Mouse (Mus musculus) liver, embryonic 11.5 days (tissue): ENCODE data around the gene Acp6. TPM values are rescaled to one million over a fixed set of nuclear protein-coding genes. Genes with fewer than 3 reads are reported as not detected.

Experiments used
- ATAC-seq: fragments of 200-750 bp; cut with Nextera tagmentation; replicated peaks from 2 replicates; pipeline ENCODE4 v1.8.0; 2017; ENCODE audit warnings: moderate number of reproducible peaks, mild to moderate bottlenecking, moderate TSS enrichment, moderate library complexity; ENCODE audit not compliant: low FRiP score
- DNase-seq: peaks from one replicate; pipeline ENCODE4 v3.0.0-alpha.2; 2017; ENCODE audit warnings: low spot score
- H3K27ac ChIP-seq: fragments of 300-500 bp; sonication (generic); 2 replicates; pipeline ENCODE4 v1.5.1; 2014; ENCODE audit warnings: mild to moderate bottlenecking, low read depth, low read length, control low read depth
- H3K27me3 ChIP-seq: fragments of 300-500 bp; sonication (generic); replicated peaks from 2 replicates; pipeline ENCODE4 v1.6.1; 2014; ENCODE audit warnings: low read length, mixed read lengths; ENCODE audit not compliant: control insufficient read depth, insufficient read depth
- H3K36me3 ChIP-seq: fragments of 300-500 bp; sonication (generic); 2 replicates; pipeline ENCODE4 v1.6.1; 2014; ENCODE audit warnings: mild to moderate bottlenecking, low read length, moderate library complexity, mixed read lengths; ENCODE audit not compliant: control insufficient read depth, insufficient read depth
- H3K4me1 ChIP-seq: fragments of 300-500 bp; sonication (generic); replicated peaks from 2 replicates; pipeline ENCODE4 v1.6.1; 2014; ENCODE audit warnings: low read length, mixed read lengths; ENCODE audit not compliant: control insufficient read depth, insufficient read depth
- H3K4me2 ChIP-seq: fragments of 300-500 bp; sonication (generic); 2 replicates; pipeline ENCODE4 v1.6.1; 2014; ENCODE audit warnings: mild to moderate bottlenecking, control low read depth, moderate library complexity
- H3K4me3 ChIP-seq: fragments of 300-500 bp; sonication (generic); 2 replicates; pipeline ENCODE4 v1.5.1; 2014; ENCODE audit warnings: low read depth, low read length, control low read depth
- H3K9ac ChIP-seq: fragments of 300-500 bp; sonication (generic); 2 replicates; pipeline ENCODE4 v1.6.1; 2014; ENCODE audit warnings: low read depth, low read length, control low read depth
- H3K9me3 ChIP-seq: fragments of 300-500 bp; sonication (generic); 2 replicates; pipeline ENCODE4 v1.6.1; 2016; ENCODE audit warnings: low read length, inconsistent platforms, mixed read lengths; ENCODE audit not compliant: control insufficient read depth
- WGBS: fragments of 180-500 bp; shearing (Covaris S2); extraction: QIAGEN DNeasy Blood & Tissue Kit; methylation state at CpG from one replicate; pipeline ENCODE4 v1.1.7; 2014; 5-methylcytosine and 5-hydroxymethylcytosine counted together
- polyA plus RNA-seq: library from polyadenylated mRNA; unstranded; fragments of >200 nt; fragmentation: Nextera tagmentation; extraction: Ambion mirVana; gene quantifications from 2 replicates; pipeline ENCODE4 v1.2.1, GENCODE M21; 2014

Acp6 gene
- polyA plus RNA-seq, 1 experiment from 2014 or later: 41.4 TPM

- DNase-seq: no peak
- Histone ChIP-seq H3K27ac (no peak overlapping the region), H3K9ac (no peak overlapping the region), H3K4me3 (no peak overlapping the region), H3K36me3 (peaks cover 12% of the 10 kb centered on the region; the same call in 1 of the 2 replicates), H3K9me3 (no peaks in the 10 kb centered on the region), H3K4me2 (no peak overlapping the region), H3K27me3 (no peaks in the 10 kb centered on the region), H3K4me1 (no peaks in the 10 kb centered on the region)
- 78% methylated on average over 3 of the region's 3 CpGs for WGBS
- ATAC-seq: no peak
These were observed 47.9 kb downstream of the Acp6 start for GRCm38 (mm10) chr3:97206521-97206920.

- no peak for ATAC-seq
- H3K27me3 ChIP-seq: no peaks in the 10 kb centered on the region
- WGBS: 93% methylated on average over 9 of the region's 9 CpGs
- H3K9ac ChIP-seq: no peak overlapping the region
- no peaks in the 10 kb centered on the region for H3K4me1 ChIP-seq
- no peak overlapping the region for H3K4me2 ChIP-seq
- H3K9me3 ChIP-seq: no peaks in the 10 kb centered on the region
- H3K36me3 ChIP-seq: peaks cover 25% of the 10 kb centered on the region; the same call in 1 of the 2 replicates
- no peak for DNase-seq
- no peak overlapping the region for H3K4me3 ChIP-seq
- no peak overlapping the region for H3K27ac ChIP-seq
These were observed 50.8 kb downstream of the Acp6 start for GRCm38 (mm10) chr3:97209351-97209750.

GRCm38 (mm10) chr3:97211177-97211576, 52.6 kb downstream of the Acp6 start:
- Histone ChIP-seq H3K27ac (no peak overlapping the region), H3K9me3 (no peaks in the 10 kb centered on the region), H3K9ac (no peak overlapping the region), H3K27me3 (no peaks in the 10 kb centered on the region), H3K4me3 (no peak overlapping the region), H3K36me3 (peaks cover 26% of the 10 kb centered on the region; the same call in 1 of the 2 replicates), H3K4me2 (no peak overlapping the region), H3K4me1 (no peaks in the 10 kb centered on the region)
- ATAC-seq (no peak), DNase-seq (no peak)
- 52% methylated on average over 5 of the region's 5 CpGs for WGBS

- no peaks in the 10 kb centered on the region for H3K9me3 ChIP-seq
- H3K4me3 ChIP-seq: no peak overlapping the region
- no peak for ATAC-seq
- no peak overlapping the region for H3K4me2 ChIP-seq
- 84% methylated on average over 10 of the region's 10 CpGs for WGBS
- DNase-seq: no peak
- no peaks in the 10 kb centered on the region for H3K4me1 ChIP-seq
- peaks cover 26% of the 10 kb centered on the region; the same call in 1 of the 2 replicates for H3K36me3 ChIP-seq
- no peak overlapping the region for H3K9ac ChIP-seq
- no peak overlapping the region for H3K27ac ChIP-seq
- no peaks in the 10 kb centered on the region for H3K27me3 ChIP-seq
These were observed 55.3 kb downstream of the Acp6 start for GRCm38 (mm10) chr3:97213871-97214270.

GRCm38 (mm10) chr3:97214439-97214838, 55.9 kb downstream of the Acp6 start:
- WGBS: 63% methylated on average over 1 of the region's 1 CpGs
- Histone ChIP-seq H3K4me1 (no peaks in the 10 kb centered on the region), H3K27me3 (no peaks in the 10 kb centered on the region), H3K4me3 (no peak overlapping the region), H3K9ac (no peak overlapping the region), H3K4me2 (no peak overlapping the region), H3K9me3 (no peaks in the 10 kb centered on the region), H3K27ac (no peak overlapping the region), H3K36me3 (peaks cover 24% of the 10 kb centered on the region; the same call in 1 of the 2 replicates)
- ATAC-seq: no peak
- no peak for DNase-seq

- Histone ChIP-seq H3K4me3 (no peak overlapping the region), H3K36me3 (peaks cover 21% of the 10 kb centered on the region; the same call in 1 of the 2 replicates), H3K27ac (no peak overlapping the region), H3K4me1 (no peaks in the 10 kb centered on the region), H3K9ac (no peak overlapping the region), H3K27me3 (no peaks in the 10 kb centered on the region), H3K4me2 (no peak overlapping the region), H3K9me3 (no peaks in the 10 kb centered on the region)
- no peak for DNase-seq
- no peak for ATAC-seq
- 75% methylated on average over 3 of the region's 3 CpGs for WGBS
These were observed 56.9 kb downstream of the Acp6 start for GRCm38 (mm10) chr3:97215526-97215925.

GRCm38 (mm10) chr3:97223261-97223660, 64.7 kb downstream of the Acp6 start:
- H3K9ac ChIP-seq: no peak overlapping the region
- H3K27ac ChIP-seq: no peak overlapping the region
- H3K36me3 ChIP-seq: no peaks in the 10 kb centered on the region
- no peak overlapping the region for H3K4me3 ChIP-seq
- no peak for ATAC-seq
- no peak overlapping the region for H3K4me2 ChIP-seq
- WGBS: 75% methylated on average over 9 of the region's 9 CpGs
- H3K27me3 ChIP-seq: no peaks in the 10 kb centered on the region
- DNase-seq: no peak
- peaks cover 4% of the 10 kb centered on the region for H3K4me1 ChIP-seq
- H3K9me3 ChIP-seq: no peaks in the 10 kb centered on the region

- H3K27me3 ChIP-seq: no peaks in the 10 kb centered on the region
- H3K4me1 ChIP-seq: peaks cover 4% of the 10 kb centered on the region
- no peak overlapping the region for H3K4me3 ChIP-seq
- WGBS: 82% methylated on average over 5 of the region's 5 CpGs
- no peak overlapping the region for H3K4me2 ChIP-seq
- no peaks in the 10 kb centered on the region for H3K9me3 ChIP-seq
- H3K9ac ChIP-seq: no peak overlapping the region
- no peaks in the 10 kb centered on the region for H3K36me3 ChIP-seq
- ATAC-seq (no peak), DNase-seq (no peak)
- H3K27ac ChIP-seq: no peak overlapping the region
These were observed 66.7 kb downstream of the Acp6 start for GRCm38 (mm10) chr3:97225231-97225630.

GRCm38 (mm10) chr3:97226719-97227118, 68.1 kb downstream of the Acp6 start:
- peak overlapping the region; percentile 80 for H3K9ac ChIP-seq
- no peak; the same call in 1 of the 2 replicates for ATAC-seq
- H3K27me3 ChIP-seq: no peaks in the 10 kb centered on the region
- no peaks in the 10 kb centered on the region; the same call in 1 of the 2 replicates for H3K36me3 ChIP-seq
- H3K4me1 ChIP-seq: peaks cover 4% of the 10 kb centered on the region
- H3K27ac ChIP-seq: peak overlapping the region; percentile 83
- peak overlapping the region; percentile 87 for H3K4me3 ChIP-seq
- peak; percentile 51 for DNase-seq
- no peaks in the 10 kb centered on the region for H3K9me3 ChIP-seq
- peak overlapping the region; percentile 85 for H3K4me2 ChIP-seq
- WGBS: 2% methylated on average over 18 of the region's 18 CpGs
